Mouse (Mus musculus): ENCODE measurements around the gene Jak1. TPM values are rescaled to one million over a fixed set of nuclear protein-coding genes. Genes with fewer than 3 reads are reported as not detected.

Gene Jak1
- total RNA-seq, 2 experiments from 2014 or later = 121 to 129 TPM

- intact Hi-C loops (cut with DNase I) = loop anchor here (5.0 kb wide), 1 partner anchor 200 kb away; no protein-coding TSS in a partner anchor
- H3K27ac ChIP-seq = no peak overlapping the region
These were observed 107.6 kb downstream of the Jak1 start for GRCm38 (mm10) chr4:101157476-101157875.

GRCm38 (mm10) chr4:101155541-101155940, 109.5 kb downstream of the Jak1 start:
- no peak for DNase-seq (ENCODE audit: extremely low spot score in 1 of 2, low spot score in 2 of 2)
- no peak overlapping the region for H3K27ac ChIP-seq
- TF ChIP-seq CTCF (IDR thresholded peaks at IDR 0.05) = no peak
- no peak overlapping the region for H3K4me3 ChIP-seq
- intact Hi-C loops (cut with DNase I) = loop anchor here (5.0 kb wide), 1 partner anchor 202 kb away; no protein-coding TSS in a partner anchor

More at GRCm38 (mm10) chr4:101157476-101157875, 107.6 kb downstream of the Jak1 start:
- DNase-seq (ENCODE audit: extremely low spot score in 1 of 2, low spot score in 2 of 2) = no peak
- no peak for TF ChIP-seq CTCF (IDR thresholded peaks at IDR 0.05)
- no peak overlapping the region for H3K4me3 ChIP-seq

- Histone ChIP-seq H3K27ac (no peak overlapping the region), H3K4me3 (no peak overlapping the region)
- intact Hi-C loops (cut with DNase I) = loop anchor here (1.0 to 5.0 kb wide), 4 partner anchors 149 to 558 kb away; partner anchors contain the start of gene Cachd1
- no peak for DNase-seq (ENCODE audit: extremely low spot score in 1 of 2, low spot score in 2 of 2)
- peak; percentile 22 for TF ChIP-seq CTCF (IDR thresholded peaks at IDR 0.05)
These were observed 118.0 kb downstream of the Jak1 start for GRCm38 (mm10) chr4:101146891-101147655.

GRCm38 (mm10) chr4:101146047-101146745, 118.9 kb downstream of the Jak1 start:
- peak; percentile 67 to 77 for DNase-seq (ENCODE audit: extremely low spot score in 1 of 2, low spot score in 2 of 2)
- TF ChIP-seq CTCF (IDR thresholded peaks at IDR 0.05) = peak; percentile 98
- H3K27ac ChIP-seq = no peak overlapping the region
- intact Hi-C loops (cut with DNase I) = loop anchor here (1.0 to 5.0 kb wide), 4 partner anchors 148 to 557 kb away; partner anchors contain the start of gene Cachd1
- no peak overlapping the region for H3K4me3 ChIP-seq

- intact Hi-C loops (cut with DNase I) = loop anchor here (5.0 kb wide), 2 partner anchors 367 to 422 kb away; partner anchors contain the start of gene Cachd1
- DNase-seq (ENCODE audit: extremely low spot score in 1 of 2, low spot score in 2 of 2) = no peak
These were observed 120.3 kb downstream of the Jak1 start for GRCm38 (mm10) chr4:101144790-101145189.

GRCm38 (mm10) chr4:101144361-101144760, 120.7 kb downstream of the Jak1 start:
- DNase-seq (ENCODE audit: extremely low spot score in 1 of 2, low spot score in 2 of 2) = no peak
- Histone ChIP-seq H3K27ac (no peak overlapping the region), H3K4me3 (no peak overlapping the region)
- TF ChIP-seq CTCF (IDR thresholded peaks at IDR 0.05) = no peak
- intact Hi-C loops (cut with DNase I) = no loop called here

More at GRCm38 (mm10) chr4:101144790-101145189, 120.3 kb downstream of the Jak1 start:
- Histone ChIP-seq H3K27ac (no peak overlapping the region), H3K4me3 (no peak overlapping the region)
- TF ChIP-seq CTCF (IDR thresholded peaks at IDR 0.05) = no peak

GRCm38 (mm10) chr4:101143901-101144300, 121.2 kb downstream of the Jak1 start:
- Histone ChIP-seq H3K27ac (no peak overlapping the region), H3K4me3 (no peak overlapping the region)
- intact Hi-C loops (cut with DNase I) = no loop called here
- no peak for DNase-seq (ENCODE audit: extremely low spot score in 1 of 2, low spot score in 2 of 2)
- TF ChIP-seq CTCF (IDR thresholded peaks at IDR 0.05) = no peak

- Histone ChIP-seq H3K4me3 (no peak overlapping the region), H3K27ac (no peak overlapping the region)
- TF ChIP-seq CTCF (IDR thresholded peaks at IDR 0.05) = no peak
- intact Hi-C loops (cut with DNase I) = no loop called here
- DNase-seq (ENCODE audit: extremely low spot score in 1 of 2, low spot score in 2 of 2) = no peak
These were observed 123.3 kb downstream of the Jak1 start for GRCm38 (mm10) chr4:101141768-101142167.

- H3K27ac ChIP-seq = no peak overlapping the region
- DNase-seq (ENCODE audit: extremely low spot score in 1 of 2, low spot score in 2 of 2) = no peak
- no peak overlapping the region for H3K4me3 ChIP-seq
- TF ChIP-seq CTCF (IDR thresholded peaks at IDR 0.05) = no peak
- intact Hi-C loops (cut with DNase I) = no loop called here
These were observed 127.1 kb downstream of the Jak1 start for GRCm38 (mm10) chr4:101137975-101138374.

- H3K27ac ChIP-seq = no peak overlapping the region
- DNase-seq (ENCODE audit: extremely low spot score in 1 of 2, low spot score in 2 of 2) = no peak
- intact Hi-C loops (cut with DNase I) = no loop called here
- H3K4me3 ChIP-seq = no peak overlapping the region
- no peak for TF ChIP-seq CTCF (IDR thresholded peaks at IDR 0.05)
These were observed 129.2 kb downstream of the Jak1 start for GRCm38 (mm10) chr4:101135909-101136308.

GRCm38 (mm10) chr4:101135013-101135412, 130.1 kb downstream of the Jak1 start:
- intact Hi-C loops (cut with DNase I) = no loop called here

GRCm38 (mm10) chr4:101121002-101121401, 144.1 kb downstream of the Jak1 start:
- no peak overlapping the region for H3K27ac ChIP-seq
- intact Hi-C loops (cut with DNase I) = no loop called here

More at GRCm38 (mm10) chr4:101135013-101135412, 130.1 kb downstream of the Jak1 start:
- no peak for DNase-seq (ENCODE audit: extremely low spot score in 1 of 2, low spot score in 2 of 2)
- Histone ChIP-seq H3K4me3 (no peak overlapping the region), H3K27ac (no peak overlapping the region)
- TF ChIP-seq CTCF (IDR thresholded peaks at IDR 0.05) = no peak

More at GRCm38 (mm10) chr4:101121002-101121401, 144.1 kb downstream of the Jak1 start:
- no peak overlapping the region for H3K4me3 ChIP-seq
- TF ChIP-seq CTCF (IDR thresholded peaks at IDR 0.05) = no peak
- DNase-seq (ENCODE audit: extremely low spot score in 1 of 2, low spot score in 2 of 2) = no peak
